Mouse (Mus musculus) embryo, embryonic 10.5 days (tissue): Measurements from ENCODE around the gene Zscan4-ps2.
"Not testable (repeated sequence)": the region's sequence is repeated elsewhere in the genome, so short reads cannot be mapped to it uniquely, and the experiment has no call there.

Source experiments
- DNase-seq: peaks from one replicate; pipeline ENCODE4 v3.0.0-alpha.2; 2015; ENCODE audit warnings: low spot score

Gene Zscan4-ps2

GRCm38 (mm10) chr7:11514010-11514409, at the start of gene Zscan4-ps2:
TSS of gene Zscan4-ps2 (plus strand) at chr7:11514310.
- DNase-seq = not testable (repeated sequence)
